Mouse (Mus musculus): ENCODE data around the gene Pnlip.

The Pnlip gene

DNA sequence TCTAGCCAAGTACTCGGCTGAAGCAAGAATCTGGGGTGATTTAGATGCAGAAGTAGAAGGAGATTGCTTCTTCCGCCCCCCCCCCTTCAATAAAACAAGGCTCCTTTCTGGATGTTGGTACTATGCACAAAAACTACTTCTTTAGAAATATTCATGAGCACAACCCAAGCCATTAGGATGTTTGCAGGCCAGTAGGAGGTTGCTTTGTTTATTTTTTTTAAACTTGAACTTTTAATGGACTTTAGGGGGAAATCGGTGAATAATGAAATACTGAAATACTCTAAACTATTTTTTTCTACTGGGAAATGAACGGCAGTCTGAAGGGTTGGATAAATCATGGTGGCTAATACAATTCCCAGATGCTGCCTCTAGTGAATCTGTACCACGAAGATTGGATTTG, at the start of gene Pnlip:
Pnlip (plus strand) TSS at position 301 of the 400 bp plus-strand sequence.
- no peak for DNase-seq

- DNase-seq = peak; percentile 9
Observed at GRCm38 (mm10) chr19:58609716-58610115, 42.6 kb upstream of the Pnlip start.

DNA sequence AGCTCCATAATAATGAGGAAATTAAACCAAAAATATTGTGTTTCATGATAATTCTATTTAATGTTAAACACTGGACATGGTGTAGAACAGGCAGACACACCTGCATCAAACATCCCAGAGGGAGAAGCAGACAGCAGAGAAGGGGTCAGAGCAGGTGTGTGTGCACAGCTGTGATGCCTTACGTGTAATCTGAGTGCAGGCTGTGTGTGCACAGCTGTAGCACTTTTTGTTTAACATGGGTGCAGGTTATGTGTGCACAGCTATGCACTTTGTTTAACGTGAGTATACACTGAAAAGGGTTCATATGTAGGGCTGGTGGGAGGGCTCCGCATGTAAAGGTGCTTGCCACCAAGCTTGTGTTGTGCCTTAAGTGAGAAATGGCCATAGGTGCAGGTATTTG, 39.6 kb upstream of the Pnlip start:
- no peak for DNase-seq

GRCm38 (mm10) chr19:58616606-58617005, 35.7 kb upstream of the Pnlip start:
- no peak for DNase-seq

DNA sequence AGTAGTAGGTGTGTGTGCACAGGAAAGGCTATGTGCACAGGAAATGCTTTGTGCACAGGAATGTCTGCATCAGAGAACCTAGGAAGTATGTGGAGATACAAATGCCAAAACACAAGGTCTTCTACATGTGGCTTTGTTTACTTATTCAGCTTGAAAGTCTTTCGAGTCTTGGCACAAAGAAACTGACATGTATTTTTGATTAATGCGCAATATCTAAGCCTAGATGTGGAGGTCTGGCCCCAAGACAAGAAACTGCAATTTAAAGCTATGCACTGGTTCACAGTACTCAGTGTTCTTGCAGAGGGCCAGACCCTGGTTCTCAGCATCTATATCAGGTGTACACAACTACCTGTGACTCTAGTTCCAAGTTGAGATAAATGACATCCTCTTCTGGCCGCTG, 31.6 kb upstream of the Pnlip start:
- DNase-seq = no peak

DNA sequence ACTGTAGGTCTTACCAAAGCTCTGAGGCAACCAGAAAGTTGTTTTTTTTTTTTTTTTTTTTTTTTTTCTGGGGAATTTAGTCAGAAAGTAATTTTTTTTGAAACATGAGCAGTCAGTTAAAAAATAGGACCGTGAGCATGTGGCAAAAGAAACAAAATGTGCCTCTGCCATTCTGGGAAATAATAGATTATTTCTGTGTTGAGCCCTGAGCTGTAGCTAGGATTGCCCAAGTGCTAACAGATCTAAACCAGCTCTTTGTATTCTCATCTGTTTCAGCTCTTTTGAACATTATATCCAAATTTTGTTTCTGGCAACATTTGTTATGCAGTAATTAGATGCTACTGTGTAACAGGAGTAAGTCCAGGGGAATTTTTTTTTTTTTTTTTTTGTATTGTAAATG, 30.7 kb upstream of the Pnlip start:
- no peak for DNase-seq

- DNase-seq = no peak
Observed at GRCm38 (mm10) chr19:58624799-58625198, 27.5 kb upstream of the Pnlip start.

DNA sequence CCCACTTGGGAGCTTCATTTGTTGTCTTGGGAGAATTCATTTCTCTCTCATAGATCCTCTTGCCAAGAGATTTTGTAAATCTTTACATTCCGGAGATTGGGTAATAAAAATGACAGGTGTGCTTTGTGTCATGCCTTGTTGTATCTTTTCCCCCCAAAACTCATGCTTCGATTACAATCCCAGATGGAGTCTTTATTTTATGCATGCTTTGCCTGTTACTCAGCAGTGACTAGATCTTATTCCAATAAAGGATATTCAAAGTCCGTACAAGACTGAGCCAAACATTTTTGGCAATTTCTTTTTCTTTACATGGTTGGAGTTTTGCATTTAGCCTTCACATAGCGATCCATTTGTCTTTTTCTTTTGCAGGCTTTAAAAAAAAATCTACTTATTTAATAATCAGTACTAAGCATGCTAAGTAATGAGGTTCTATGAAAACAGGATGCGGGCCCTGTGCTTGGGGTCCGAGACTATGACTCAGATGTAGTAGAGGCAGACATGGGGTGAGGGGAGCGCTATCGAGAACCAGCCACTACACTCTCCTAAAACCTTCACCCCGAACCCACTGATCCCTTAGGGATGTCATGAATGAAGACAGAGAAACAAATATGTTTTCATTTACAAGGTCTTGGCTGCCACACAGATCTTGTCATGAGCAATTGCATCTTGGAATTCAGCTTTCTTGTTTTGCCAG, 26.9 kb upstream of the Pnlip start:
- no peak for DNase-seq

DNA sequence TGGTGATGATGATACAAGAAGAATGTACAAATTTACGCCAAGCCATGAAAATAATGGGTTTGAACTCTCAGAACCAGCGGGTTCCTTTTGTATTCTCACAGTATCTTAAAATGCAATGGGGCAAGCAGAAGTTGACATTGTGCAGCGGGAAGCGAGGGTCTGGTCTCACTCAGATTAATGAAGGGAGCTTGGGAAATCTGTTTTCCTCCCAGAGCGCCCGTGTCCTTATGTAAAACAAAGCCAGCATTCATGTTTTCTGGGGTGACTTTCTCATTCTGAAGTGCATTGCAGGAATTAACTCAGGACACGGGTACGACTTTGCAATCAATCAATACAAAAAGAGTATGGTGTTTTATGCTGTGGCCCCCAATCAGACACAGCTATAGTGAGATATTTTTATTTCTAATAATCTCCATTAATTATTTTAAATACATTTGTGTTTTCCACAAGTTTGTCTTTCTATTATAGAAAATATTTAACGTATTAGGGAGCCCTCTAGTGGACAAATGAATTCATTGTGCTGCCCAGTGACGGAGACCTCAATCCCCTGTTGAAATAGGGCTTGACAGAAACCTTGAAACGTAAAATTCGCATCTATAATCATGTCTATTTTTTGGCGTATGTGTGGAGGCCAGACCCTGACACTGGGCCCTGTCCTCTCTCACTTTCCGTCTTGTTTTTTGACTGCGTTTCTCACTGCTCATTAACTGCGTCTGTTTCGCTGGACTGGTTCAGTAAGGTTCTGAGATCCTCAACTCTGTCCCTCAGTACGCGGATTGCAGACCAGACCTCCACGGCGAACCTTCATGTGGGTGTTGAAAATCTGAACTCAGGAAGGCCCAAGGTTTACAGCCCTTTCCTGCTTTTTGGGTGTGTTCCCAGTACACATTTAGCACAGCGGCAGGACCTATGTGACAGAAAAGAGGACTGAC, 24.6 kb upstream of the Pnlip start:
- DNase-seq = peak; percentile 18

- no peak for DNase-seq
Observed at GRCm38 (mm10) chr19:58629351-58629773, 22.9 kb upstream of the Pnlip start.

- DNase-seq = no peak
Observed at GRCm38 (mm10) chr19:58650036-58650435, 2.3 kb upstream of the Pnlip start.

- DNase-seq = no peak
Observed at GRCm38 (mm10) chr19:58662098-58662497, 9.8 kb downstream of the Pnlip start.

DNA sequence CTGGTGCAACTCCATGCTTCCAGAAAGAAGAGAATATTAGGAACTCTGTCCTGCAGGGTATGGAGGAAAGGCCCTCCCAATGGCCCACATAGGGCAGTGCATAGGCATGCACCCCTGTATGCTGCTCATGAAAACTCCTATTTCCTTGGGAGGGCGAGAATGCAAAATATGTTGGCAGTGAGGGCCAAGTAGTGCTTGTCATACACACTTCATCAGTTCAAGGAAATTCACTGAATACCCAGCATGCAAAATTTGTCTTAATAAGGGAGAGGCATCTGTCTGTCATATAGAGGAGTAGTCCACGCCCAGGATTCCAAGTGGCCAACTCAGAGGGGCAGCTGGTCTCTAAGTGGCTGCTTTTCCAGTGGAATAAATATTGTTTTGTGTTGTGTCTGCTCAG, 11.0 kb downstream of the Pnlip start:
- DNase-seq = no peak

DNA sequence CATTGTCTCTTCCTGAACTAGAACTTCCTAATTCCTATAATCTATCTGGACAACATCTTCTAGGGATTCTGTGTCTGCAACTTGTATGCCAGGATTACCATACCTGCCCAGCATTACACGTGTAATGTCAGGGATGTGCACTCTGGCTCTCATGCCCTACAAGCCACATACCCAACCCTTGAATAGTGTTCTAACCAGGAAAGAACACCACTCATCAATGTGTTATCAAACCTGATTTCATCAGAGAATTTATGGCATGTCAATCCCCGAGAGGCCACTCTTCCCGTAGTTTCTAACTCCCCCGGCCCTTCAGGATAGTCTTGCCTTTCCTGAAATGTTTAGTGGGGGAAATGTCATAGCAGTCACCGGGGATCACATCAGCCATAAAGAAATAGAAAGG, 12.6 kb downstream of the Pnlip start:
- no peak for DNase-seq

DNA sequence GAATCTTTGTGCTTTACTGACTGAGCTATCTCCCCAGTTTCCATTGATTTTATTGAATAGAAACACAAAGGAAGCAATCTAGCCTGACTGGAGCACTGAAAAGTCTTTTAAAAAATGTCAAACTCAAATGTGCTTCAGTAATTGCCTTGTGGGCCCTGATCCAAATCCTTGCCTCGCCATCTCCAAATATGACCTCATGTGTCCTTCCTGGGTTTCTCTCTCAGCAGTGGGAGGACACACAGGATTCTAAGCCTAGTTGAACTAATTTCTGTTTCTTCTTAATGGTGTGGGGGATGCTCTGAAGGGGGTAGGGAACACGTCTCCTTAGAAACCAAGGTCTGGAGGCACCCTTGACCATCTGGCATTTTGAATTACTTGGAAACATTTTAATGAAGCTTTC, 22.3 kb downstream of the Pnlip start:
- DNase-seq = no peak

GRCm38 (mm10) chr19:58677117-58677516, 24.8 kb downstream of the Pnlip start:
- DNase-seq = no peak

GRCm38 (mm10) chr19:58688933-58689332, 36.6 kb downstream of the Pnlip start:
- no peak for DNase-seq

DNA sequence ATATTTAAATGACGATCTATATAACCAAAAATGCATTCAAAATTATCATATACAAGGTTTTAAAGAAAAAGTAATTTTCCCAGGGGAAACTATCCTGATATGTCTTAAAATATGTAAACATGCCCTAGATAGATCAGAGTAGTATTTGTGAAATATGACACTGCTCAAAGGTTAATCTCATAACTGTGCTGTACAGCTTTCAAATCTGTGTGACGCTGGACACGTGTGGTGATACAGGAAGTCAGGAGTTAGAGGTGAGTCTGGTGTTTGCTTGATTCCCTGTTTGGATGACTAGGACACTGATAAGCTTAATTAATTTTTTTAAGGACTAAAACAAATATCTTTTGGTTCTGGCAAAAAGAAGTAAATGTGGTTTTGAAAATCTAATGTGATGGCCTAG, 43.0 kb downstream of the Pnlip start:
- DNase-seq = no peak

- no peak for DNase-seq
Observed at GRCm38 (mm10) chr19:58696235-58696634, 43.9 kb downstream of the Pnlip start.

- DNase-seq = no peak
Observed at GRCm38 (mm10) chr19:58704556-58704955, 52.3 kb downstream of the Pnlip start.

DNA sequence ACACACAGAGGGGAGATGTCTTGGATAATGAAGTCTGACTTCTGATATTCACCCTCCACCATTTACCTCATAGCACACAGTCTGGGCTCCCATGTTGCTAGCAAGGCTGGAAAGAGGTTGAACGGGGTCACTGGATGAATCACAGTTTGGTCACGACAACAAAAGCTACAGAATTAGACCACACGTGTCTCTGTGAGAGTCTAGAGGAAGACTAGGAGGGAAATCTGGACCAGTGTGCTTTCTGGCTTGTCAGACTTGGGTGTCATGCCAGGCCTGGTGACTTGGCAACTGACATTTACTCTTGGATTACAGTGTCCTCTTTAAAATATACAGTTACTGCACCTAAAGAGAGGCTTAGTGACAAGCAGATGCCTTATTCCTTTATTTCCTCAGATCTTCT, 56.3 kb downstream of the Pnlip start:
- DNase-seq = no peak

GRCm38 (mm10) chr19:58717925-58718324, 65.6 kb downstream of the Pnlip start:
- DNase-seq = no peak

- no peak for DNase-seq
Observed at GRCm38 (mm10) chr19:58720439-58720838, 68.1 kb downstream of the Pnlip start.

- DNase-seq = no peak
Observed at GRCm38 (mm10) chr19:58726551-58726950, 74.3 kb downstream of the Pnlip start.

Data from lung, postnatal 14 days (tissue).